Mouse (Mus musculus): Measurements from ENCODE around the gene Olfr15.

The Olfr15 gene

DNA sequence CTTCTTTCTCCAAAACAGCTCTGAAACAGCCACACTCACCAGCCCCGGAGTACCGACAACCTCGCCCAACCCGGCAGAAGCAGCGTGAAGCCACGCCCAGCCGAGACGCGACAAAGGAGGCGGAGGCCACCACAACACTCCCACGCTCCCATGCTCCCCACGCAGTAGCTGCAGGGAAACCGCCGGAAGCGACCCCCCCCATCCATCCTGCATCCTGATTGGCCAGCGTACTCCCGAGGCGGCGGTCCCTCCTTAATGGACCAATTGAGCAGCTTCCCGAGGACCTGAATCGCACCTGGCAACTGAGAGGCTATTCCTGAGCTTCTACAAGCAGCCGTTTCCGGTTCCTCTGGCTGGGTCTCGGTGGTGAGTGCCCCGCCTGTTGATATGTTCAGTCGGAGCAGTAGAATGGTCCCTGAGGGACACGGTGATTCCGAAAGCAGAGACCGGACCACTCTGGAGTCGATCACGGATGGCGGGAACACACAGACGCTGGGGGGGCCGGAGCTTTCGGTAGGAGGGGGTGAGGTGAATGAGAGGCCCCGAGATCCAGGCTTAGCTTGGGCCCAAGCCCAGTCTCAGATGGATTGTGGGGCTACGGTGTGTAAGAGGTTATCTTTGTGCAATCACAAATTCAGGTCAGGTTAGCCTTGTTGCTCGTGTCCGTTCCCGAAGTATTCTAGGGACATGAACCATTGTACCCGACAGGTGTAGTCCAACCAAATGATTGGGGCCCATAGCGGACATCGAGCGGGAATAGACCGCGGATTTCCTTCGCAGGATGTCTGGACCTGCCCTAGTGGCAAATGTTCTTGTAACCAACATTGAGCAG, 41.8 kb downstream of the Olfr15 start, which contains the start of gene Naa60:
Naa60 (plus strand) TSS at position 160 of the 832 bp plus-strand sequence.
- DNase-seq (ENCODE audit: low spot score), result peak; percentile 94

DNA sequence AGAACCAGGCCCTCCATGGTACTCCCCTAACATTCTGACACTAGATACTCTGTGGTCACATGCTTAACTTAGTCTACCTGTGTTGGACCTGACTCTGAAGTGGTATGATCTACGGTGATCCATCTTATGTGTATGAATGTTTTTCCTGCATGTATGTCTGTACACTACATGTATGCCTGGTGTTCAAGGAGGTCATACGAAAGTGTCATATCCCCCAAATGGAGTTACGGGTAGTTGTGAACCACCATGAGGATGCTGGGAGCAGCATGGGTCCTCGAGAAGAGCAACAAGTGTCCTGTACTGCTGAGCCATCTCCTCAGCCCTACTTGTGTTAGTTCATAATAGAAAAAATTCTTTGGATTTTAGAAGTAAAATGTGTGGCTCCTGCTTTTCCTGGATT, 45.7 kb downstream of the Olfr15 start:
- DNase-seq (ENCODE audit: low spot score), result no peak

DNA sequence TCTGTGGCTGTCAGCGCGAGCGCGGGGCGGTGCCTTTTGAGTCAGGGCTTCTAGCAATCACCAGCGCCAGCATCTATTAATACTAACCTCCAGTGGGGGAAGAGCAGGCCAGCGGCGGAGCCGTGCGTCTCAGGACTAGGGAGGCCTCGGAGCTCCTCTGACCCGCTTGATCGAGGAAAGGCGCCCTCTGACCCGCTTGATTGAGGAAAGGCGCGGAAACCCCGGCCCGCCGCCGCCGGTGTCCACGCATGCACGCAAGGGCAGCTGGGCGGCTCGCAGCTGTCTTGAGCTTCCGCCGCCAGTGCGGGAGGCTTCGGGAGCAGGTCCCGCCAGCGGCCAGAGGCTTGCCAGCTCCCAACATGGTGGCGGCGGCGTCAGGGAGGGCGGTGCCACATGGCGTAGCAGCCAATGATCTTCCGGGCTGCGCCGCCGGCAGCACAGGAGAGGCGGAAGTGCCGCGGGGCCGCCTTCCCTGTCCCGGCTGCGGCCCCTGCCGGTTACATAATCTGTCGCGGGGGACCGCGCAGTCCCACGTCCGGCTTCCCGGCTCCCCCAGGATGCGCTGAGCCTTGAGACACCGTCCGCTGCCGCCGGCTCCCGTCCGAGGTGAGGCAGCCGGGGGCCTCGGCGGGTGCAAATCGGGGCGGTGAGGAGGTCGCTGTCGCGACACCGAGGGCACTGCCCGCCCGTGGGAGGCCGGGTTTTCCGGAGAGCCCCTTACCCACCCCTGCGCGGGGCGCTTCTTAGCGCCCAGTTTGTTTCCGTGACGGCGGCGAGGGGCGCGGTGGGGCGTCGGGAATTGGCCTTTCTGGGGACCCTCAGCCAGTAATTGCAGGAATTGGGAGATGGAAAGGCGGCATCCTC, 53.8 kb downstream of the Olfr15 start, which contains the start of the genes Zfp597 and Gm20695:
Zfp597 (minus strand) TSS at position 361 of the 864 bp plus-strand sequence.
Gm20695 (plus strand) TSS at position 448 of the 864 bp plus-strand sequence.
- DNase-seq (ENCODE audit: low spot score), result peak; percentile 95

DNA sequence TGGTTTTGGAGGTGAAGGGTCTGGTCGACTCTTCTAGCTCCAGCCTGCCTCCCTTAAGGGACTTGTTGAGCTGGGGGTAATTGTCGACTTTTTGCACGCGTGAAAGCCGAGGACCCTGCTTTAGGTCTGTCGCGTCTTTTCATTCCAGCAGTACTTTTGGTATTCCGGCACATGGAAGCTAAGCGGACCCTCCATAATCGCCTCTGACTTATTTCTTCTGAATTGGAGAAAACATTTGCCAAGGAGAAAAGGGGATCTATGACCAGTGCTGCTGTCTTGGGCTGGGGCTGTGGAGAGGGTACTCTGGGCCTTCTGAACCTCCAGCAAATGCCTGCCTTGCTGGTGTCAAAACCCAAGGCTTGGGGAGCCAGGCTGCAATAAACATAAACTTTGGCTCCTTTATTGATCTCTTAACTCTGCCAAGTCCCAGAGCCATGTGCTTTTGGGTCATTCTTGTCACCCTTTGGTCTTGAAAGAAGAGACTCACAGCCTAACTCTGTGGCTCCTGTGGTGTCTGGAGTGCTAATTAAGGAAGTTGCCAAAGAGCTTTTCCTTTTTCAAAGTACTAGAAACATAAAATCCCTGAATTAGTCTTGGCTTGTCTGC, 54.5 kb downstream of the Olfr15 start:
- DNase-seq (ENCODE audit: low spot score), result no peak

DNA sequence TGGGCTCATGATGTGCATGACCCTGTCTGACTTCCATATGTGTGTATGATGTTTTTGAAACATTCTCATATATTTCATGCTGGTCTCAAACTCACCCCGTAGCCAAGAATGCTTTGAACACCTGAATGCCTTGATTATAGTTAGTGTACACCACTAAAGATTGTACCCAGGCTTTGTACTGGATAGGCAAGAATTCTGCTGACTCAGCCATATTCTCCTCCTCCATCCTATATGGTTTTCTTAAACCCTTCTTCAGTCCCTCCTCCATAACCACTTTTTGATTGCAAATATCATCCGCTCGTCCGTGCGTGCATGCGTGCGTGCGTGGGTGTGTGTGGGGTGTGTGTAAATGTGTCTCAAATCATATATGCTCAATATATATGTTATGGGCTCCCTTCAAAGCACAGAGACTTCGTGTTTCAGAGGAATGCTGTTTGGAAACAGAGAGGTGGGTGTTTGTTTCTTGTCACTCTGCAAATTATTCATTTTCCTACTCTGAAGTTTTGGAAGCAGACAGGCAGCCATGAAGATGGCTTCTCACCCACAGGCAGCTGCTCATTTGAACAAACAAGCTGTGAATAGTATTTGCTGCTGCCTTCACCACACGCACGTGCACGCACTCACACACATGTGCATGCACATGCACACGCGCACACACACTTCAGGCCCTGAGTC, 61.1 kb downstream of the Olfr15 start:
- DNase-seq (ENCODE audit: low spot score), result no peak

DNA sequence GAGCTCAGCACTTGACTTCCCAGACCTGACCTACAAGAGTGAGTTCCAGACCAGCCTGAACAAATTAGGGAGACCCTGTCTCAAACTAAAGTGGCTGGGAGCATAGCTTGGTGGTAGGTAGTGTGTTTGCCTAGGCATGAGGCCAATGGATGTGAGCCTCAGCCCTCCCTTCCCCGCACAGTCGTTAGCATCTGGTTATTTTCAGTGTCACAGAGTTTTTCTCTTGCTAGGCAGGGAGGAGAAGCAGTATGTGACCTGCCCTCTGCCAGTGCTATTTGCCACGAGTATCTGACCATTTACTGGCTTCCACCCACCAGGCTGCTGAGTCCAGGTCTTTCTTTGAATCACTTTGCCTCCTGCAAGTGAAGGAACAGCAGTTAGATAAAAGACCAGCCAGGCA, 63.1 kb downstream of the Olfr15 start:
- DNase-seq (ENCODE audit: low spot score), result no peak
